Mouse (Mus musculus) hindbrain, postnatal 0 days (tissue): ENCODE measurements around the gene Adrb1. TPM values are rescaled to one million over a fixed set of nuclear protein-coding genes. Genes with fewer than 3 reads are reported as not detected.
A peak's percentile ranks its signal among the peaks of the same experiment; 100 is the strongest.
"Not testable (repeated sequence)": the region's sequence is repeated elsewhere in the genome, so short reads cannot be mapped to it uniquely, and the experiment has no call there.

Experiments
- ATAC-seq: fragments of 200-750 bp; cut with Nextera tagmentation; 2 replicates; pipeline ENCODE4 v1.8.0; 2017; ENCODE audit warnings: mild to moderate bottlenecking, moderate TSS enrichment, moderate library complexity
- DNase-seq: peaks from one replicate; pipeline ENCODE4 v3.0.0-alpha.2; 2015; ENCODE audit warnings: low spot score
- H3K27ac ChIP-seq: fragments of 300-500 bp; sonication (generic); 2 replicates; pipeline ENCODE4 v1.5.1; 2014; ENCODE audit warnings: mild to moderate bottlenecking
- H3K27me3 ChIP-seq: fragments of 300-500 bp; sonication (generic); 2 replicates; pipeline ENCODE4 v1.6.1; 2014; ENCODE audit warnings: low read length, mixed read lengths; ENCODE audit not compliant: insufficient read depth
- H3K36me3 ChIP-seq: fragments of 300-500 bp; sonication (generic); 2 replicates; pipeline ENCODE4 v1.6.1; 2014; ENCODE audit warnings: low read length, mixed read lengths; ENCODE audit not compliant: insufficient read depth
- H3K4me1 ChIP-seq: fragments of 300-500 bp; sonication (generic); 2 replicates; pipeline ENCODE4 v1.6.1; 2014; ENCODE audit warnings: antibody characterized with exemption, low read length, mixed read lengths; ENCODE audit not compliant: insufficient read depth
- H3K4me2 ChIP-seq: fragments of 300-500 bp; sonication (generic); 2 replicates; pipeline ENCODE4 v1.6.1; 2014; ENCODE audit warnings: low read depth, mild to moderate bottlenecking, low read length, moderate library complexity, mixed read lengths
- H3K4me3 ChIP-seq: fragments of 300-500 bp; sonication (generic); 2 replicates; pipeline ENCODE4 v1.5.1; 2014; ENCODE audit warnings: low read length
- H3K9ac ChIP-seq: fragments of 300-500 bp; sonication (generic); replicated peaks from 2 replicates; pipeline ENCODE4 v1.6.1; 2014; ENCODE audit warnings: mild to moderate bottlenecking, low read length, moderate library complexity, mixed read lengths
- H3K9me3 ChIP-seq: fragments of 300-500 bp; sonication (generic); 2 replicates; pipeline ENCODE4 v1.6.1; 2016; ENCODE audit warnings: low read length, mixed read lengths
- CTCF ChIP-seq: IDR thresholded peaks from 2 replicates; pipeline ENCODE4 v1.5.1; 2016; ENCODE audit warnings: antibody characterized with exemption, control low read depth, low read depth
- WGBS: fragments of 180-500 bp; shearing (Covaris S2); extraction: QIAGEN DNeasy Blood & Tissue Kit; methylation state at CpG from one replicate; pipeline ENCODE4 v1.1.7; 2014; 5-methylcytosine and 5-hydroxymethylcytosine counted together
- polyA plus RNA-seq: library from polyadenylated mRNA; unstranded; fragments of >200 nt; fragmentation: Nextera tagmentation; extraction: Ambion mirVana; gene quantifications from 2 replicates; pipeline ENCODE4 v1.2.1, GENCODE M21; 2015
- total RNA-seq: library from RNA; depleted of rRNA; stranded (reverse); fragments of >200 nt; gene quantifications from 2 replicates; pipeline ENCODE4 v1.2.3, GENCODE M21; 2014

The Adrb1 gene
- total and polyA plus RNA-seq, 2 experiments from 2014 or later, result 1.7 to 7.0 TPM

DNA sequence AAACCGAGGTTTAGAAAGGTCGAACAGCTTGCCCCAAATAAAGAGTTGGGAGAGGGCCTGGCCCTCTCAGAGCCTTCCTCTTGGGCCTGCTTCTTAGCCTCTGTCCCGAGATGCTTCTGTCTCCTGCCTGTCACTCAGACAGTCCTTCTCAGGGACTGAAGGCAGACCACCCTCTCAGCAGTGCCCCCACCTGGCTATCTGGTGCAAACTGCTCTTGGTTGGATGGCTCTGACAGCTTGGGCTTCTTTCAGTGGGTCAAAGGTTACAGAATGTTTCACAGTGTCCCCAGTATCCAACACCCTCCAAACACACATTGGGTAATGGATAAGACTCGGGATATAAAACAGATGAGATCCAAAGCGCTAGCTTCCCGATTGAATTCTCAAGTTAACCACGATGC lies 23.1 kb downstream of the Adrb1 start:
- H3K9me3 ChIP-seq, result no peaks in the 10 kb centered on the region
- no peak overlapping the region for H3K9ac ChIP-seq
- TF ChIP-seq CTCF, result peak; percentile 34
- H3K4me3 ChIP-seq, result no peak overlapping the region
- no peaks in the 10 kb centered on the region for H3K27me3 ChIP-seq
- WGBS, result 67% methylated on average over 7 of the region's 7 CpGs
- no peaks in the 10 kb centered on the region for H3K36me3 ChIP-seq
- no peak for DNase-seq
- no peak for ATAC-seq
- H3K4me2 ChIP-seq, result no peak overlapping the region
- no peaks in the 10 kb centered on the region for H3K4me1 ChIP-seq
- H3K27ac ChIP-seq, result no peak overlapping the region

DNA sequence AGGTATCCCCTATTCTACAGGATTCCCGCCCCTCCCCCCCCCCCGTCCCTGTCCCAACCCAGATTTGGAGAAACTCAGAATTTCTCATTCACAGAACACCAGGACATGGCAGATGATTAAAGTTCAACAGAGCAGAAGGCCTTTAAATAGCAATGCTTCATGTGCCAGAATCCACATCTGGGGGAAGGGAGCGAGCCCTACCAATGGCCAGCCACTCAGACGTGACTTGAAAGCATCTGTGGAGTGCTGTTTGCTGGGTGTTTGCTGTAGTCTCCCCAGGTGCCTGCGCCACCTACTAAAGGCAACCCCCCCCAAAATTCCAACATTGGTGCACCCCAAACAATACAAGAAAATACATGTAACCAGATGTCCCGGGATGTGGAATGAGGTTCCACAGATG lies 23.5 kb downstream of the Adrb1 start:
- ATAC-seq, result no peak

DNA sequence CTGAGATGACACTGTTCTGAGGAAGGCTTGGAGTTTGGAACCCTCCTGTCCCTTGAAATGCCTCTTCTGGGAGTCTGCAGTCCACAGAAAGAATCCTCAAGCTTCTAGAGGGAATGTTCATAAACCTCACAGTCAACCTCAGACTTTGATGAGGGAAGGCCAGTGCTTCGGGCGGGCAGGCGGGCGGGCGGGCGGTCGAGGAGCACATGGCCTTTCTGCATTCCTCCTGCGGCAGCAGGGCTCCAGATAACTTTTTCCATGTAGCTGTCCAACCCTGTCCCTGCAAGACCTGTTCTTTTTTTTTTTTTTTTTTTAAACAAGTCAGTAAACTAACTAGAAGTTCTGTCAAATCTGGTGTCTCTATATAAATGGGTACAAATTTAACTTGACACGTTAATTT lies 24.6 kb downstream of the Adrb1 start:
- DNase-seq (no peak), ATAC-seq (no peak)
- no peak overlapping the region for H3K4me2 ChIP-seq
- no peak overlapping the region for H3K27ac ChIP-seq
- no peaks in the 10 kb centered on the region for H3K9me3 ChIP-seq
- H3K4me1 ChIP-seq, result no peaks in the 10 kb centered on the region
- H3K27me3 ChIP-seq, result no peaks in the 10 kb centered on the region
- WGBS, result 90% methylated on average over 9 of the region's 9 CpGs
- H3K4me3 ChIP-seq, result no peak overlapping the region
- H3K36me3 ChIP-seq, result no peaks in the 10 kb centered on the region
- no peak for TF ChIP-seq CTCF
- H3K9ac ChIP-seq, result no peak overlapping the region

More for the DNA sequence above, 23.5 kb downstream of the Adrb1 start:
- Histone ChIP-seq H3K27me3 (no peaks in the 10 kb centered on the region), H3K9ac (no peak overlapping the region), H3K27ac (no peak overlapping the region), H3K4me1 (no peaks in the 10 kb centered on the region), H3K9me3 (no peaks in the 10 kb centered on the region), H3K36me3 (no peaks in the 10 kb centered on the region), H3K4me3 (no peak overlapping the region), H3K4me2 (no peak overlapping the region)
- WGBS, result 77% methylated on average over 5 of the region's 6 CpGs
- no peak for DNase-seq
- no peak for TF ChIP-seq CTCF

DNA sequence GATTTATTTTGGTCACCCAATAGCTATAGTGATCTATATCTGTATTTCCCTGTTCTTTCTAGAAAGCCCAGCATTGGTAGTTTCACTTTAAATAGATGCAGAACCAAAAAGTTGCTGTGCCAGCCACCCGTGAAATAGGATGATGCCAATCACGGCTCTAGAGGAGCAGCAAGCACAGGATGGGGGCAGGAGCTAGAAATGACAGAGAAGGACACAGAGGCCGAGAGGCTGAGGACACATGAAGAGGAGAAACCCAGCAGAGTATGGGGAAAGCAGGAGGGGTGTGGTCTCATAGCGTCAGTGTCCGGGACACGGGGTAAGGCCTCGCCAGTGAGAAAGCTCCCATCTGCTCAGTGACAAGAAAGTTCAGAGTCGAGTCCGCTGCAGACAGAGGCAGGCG lies 25.9 kb downstream of the Adrb1 start:
- Histone ChIP-seq H3K9ac (no peak overlapping the region), H3K4me1 (no peaks in the 10 kb centered on the region), H3K27me3 (no peaks in the 10 kb centered on the region), H3K4me2 (no peak overlapping the region), H3K4me3 (no peak overlapping the region), H3K36me3 (no peaks in the 10 kb centered on the region), H3K9me3 (no peaks in the 10 kb centered on the region), H3K27ac (no peak overlapping the region)
- no peak for TF ChIP-seq CTCF
- DNase-seq, result no peak
- ATAC-seq, result no peak
- WGBS, result 60% methylated on average over 10 of the region's 10 CpGs

DNA sequence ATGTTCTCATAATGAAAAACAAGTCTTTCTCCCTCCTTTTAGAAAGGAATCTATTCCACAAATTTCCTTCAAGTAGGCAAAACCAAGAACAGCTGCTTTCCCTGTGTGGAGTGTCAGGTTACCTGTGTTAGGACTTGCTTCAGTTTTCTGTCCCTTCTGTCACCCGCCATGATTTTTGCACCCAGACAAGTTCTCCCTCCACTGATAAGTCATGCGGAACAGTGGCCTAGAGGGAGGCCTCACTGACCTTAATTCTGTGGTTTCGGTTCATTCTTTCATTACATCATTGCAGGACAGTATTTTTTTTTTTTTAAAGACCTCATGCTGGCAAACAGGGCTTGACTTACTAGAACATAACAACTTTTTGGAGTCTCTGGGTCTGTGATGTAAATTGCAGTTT lies 27.3 kb downstream of the Adrb1 start:
- H3K27me3 ChIP-seq, result no peaks in the 10 kb centered on the region
- no peak for TF ChIP-seq CTCF
- no peak overlapping the region for H3K4me3 ChIP-seq
- no peaks in the 10 kb centered on the region for H3K36me3 ChIP-seq
- DNase-seq (no peak), ATAC-seq (no peak)
- H3K9me3 ChIP-seq, result no peaks in the 10 kb centered on the region
- no peak overlapping the region for H3K4me2 ChIP-seq
- H3K4me1 ChIP-seq, result no peaks in the 10 kb centered on the region
- H3K9ac ChIP-seq, result no peak overlapping the region
- no peak overlapping the region for H3K27ac ChIP-seq
- 45% methylated on average over 3 of the region's 3 CpGs for WGBS

DNA sequence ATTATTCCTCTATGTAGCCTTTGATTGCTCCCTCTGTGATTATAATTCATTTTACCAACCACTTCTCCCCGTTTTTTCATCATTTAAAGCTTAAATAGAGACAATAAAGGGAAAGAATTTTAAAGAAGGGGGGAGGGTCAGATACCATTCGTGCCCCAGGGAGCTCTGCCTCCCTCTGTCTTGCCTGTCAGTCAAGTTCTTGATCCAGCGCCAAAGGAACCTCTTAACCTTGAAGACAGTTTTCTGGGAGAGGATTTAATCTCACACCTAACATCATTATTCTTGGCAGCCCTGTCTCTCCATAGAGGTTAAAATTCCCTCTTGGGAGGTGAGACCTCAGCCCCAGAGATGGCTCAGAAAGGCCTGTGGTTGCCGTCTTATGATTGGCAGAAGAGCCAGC lies 28.7 kb downstream of the Adrb1 start:
- DNase-seq, result no peak
- no peak overlapping the region for H3K27ac ChIP-seq
- WGBS, result 26% methylated on average over 4 of the region's 4 CpGs
- TF ChIP-seq CTCF, result no peak
- H3K4me2 ChIP-seq, result no peak overlapping the region
- H3K27me3 ChIP-seq, result no peaks in the 10 kb centered on the region
- H3K9ac ChIP-seq, result no peak overlapping the region
- H3K4me3 ChIP-seq, result no peak overlapping the region
- H3K9me3 ChIP-seq, result no peaks in the 10 kb centered on the region
- no peaks in the 10 kb centered on the region for H3K36me3 ChIP-seq
- H3K4me1 ChIP-seq, result no peaks in the 10 kb centered on the region
- ATAC-seq, result no peak

DNA sequence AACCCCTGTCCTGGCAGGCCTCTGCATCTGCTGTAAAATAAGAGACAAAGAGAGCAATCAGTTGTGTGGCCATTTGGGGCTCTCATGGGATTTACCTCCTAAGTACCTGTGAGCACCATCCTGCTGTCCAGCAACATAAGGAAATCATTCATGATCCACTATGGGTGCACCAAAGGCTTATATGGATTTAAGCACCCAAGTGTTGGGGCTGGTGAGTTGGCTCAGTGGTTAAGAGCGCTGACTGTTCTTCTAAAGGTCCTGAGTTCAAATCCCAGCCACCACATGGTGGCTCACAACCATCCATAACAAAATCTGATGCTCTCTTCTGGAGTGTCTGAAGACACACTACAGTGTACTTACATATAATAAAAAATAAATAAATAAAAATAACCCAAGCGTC lies 32.5 kb downstream of the Adrb1 start:
- H3K36me3 ChIP-seq, H3K27ac ChIP-seq, ATAC-seq, H3K27me3 ChIP-seq, H3K4me3 ChIP-seq, H3K4me2 ChIP-seq, DNase-seq, H3K4me1 ChIP-seq, H3K9ac ChIP-seq, H3K9me3 ChIP-seq: not testable (repeated sequence)
- WGBS, result 93% methylated on average over 2 of the region's 2 CpGs
